Mouse (Mus musculus) fat pad, adult 2 months (tissue): ENCODE data around the gene Chst11.

Experiments
- DNase-seq: peaks from one replicate; pipeline ENCODE4 v3.0.0-alpha.2; 2011; ENCODE audit warnings: low read depth, low spot score; ENCODE audit errors: extremely low read depth

Gene Chst11

GRCm38 (mm10) chr10:83135963-83136362, 150.7 kb downstream of the Chst11 start:
- DNase-seq, result no peak

- no peak for DNase-seq
Observed at GRCm38 (mm10) chr10:83137103-83137502, 151.8 kb downstream of the Chst11 start.

GRCm38 (mm10) chr10:83139276-83139675, 154.0 kb downstream of the Chst11 start:
- DNase-seq, result no peak

- DNase-seq, result no peak
Observed at GRCm38 (mm10) chr10:83140258-83140936, 155.1 kb downstream of the Chst11 start.

- no peak for DNase-seq
Observed at GRCm38 (mm10) chr10:83141434-83141833, 156.1 kb downstream of the Chst11 start.

- DNase-seq, result no peak
Observed at GRCm38 (mm10) chr10:83143049-83143448, 157.8 kb downstream of the Chst11 start.

GRCm38 (mm10) chr10:83145836-83146235, 160.5 kb downstream of the Chst11 start:
- DNase-seq, result no peak

- no peak for DNase-seq
Observed at GRCm38 (mm10) chr10:83149342-83150178, 164.3 kb downstream of the Chst11 start.

- no peak for DNase-seq
Observed at GRCm38 (mm10) chr10:83150587-83150986, 165.3 kb downstream of the Chst11 start.

- DNase-seq, result no peak
Observed at GRCm38 (mm10) chr10:83151362-83151761, 166.1 kb downstream of the Chst11 start.

GRCm38 (mm10) chr10:83151896-83152685, 166.8 kb downstream of the Chst11 start:
- DNase-seq, result no peak

GRCm38 (mm10) chr10:83152723-83153122, 167.4 kb downstream of the Chst11 start:
- DNase-seq, result no peak

- no peak for DNase-seq
Observed at GRCm38 (mm10) chr10:83153374-83153773, 168.1 kb downstream of the Chst11 start.

- DNase-seq, result no peak
Observed at GRCm38 (mm10) chr10:83153887-83154286, 168.6 kb downstream of the Chst11 start.

- no peak for DNase-seq
Observed at GRCm38 (mm10) chr10:83157289-83157688, 172.0 kb downstream of the Chst11 start.

- no peak for DNase-seq
Observed at GRCm38 (mm10) chr10:83158322-83158721, 173.0 kb downstream of the Chst11 start.

GRCm38 (mm10) chr10:83159229-83159628, 173.9 kb downstream of the Chst11 start:
- DNase-seq, result no peak

- DNase-seq, result no peak
Observed at GRCm38 (mm10) chr10:83161656-83162365, 176.5 kb downstream of the Chst11 start.

GRCm38 (mm10) chr10:83163946-83164345, 178.6 kb downstream of the Chst11 start:
- DNase-seq, result no peak

- no peak for DNase-seq
Observed at GRCm38 (mm10) chr10:83164901-83165435, 179.7 kb downstream of the Chst11 start.
